Mouse (Mus musculus) thymus, adult 18-20 months (tissue): ENCODE measurements around the gene Zfp46.

ENCODE experiments used
- DNase-seq, 2 experiments: peaks; one replicate each; pipeline ENCODE4 v3.0.0; 2022; ENCODE audit warnings: mixed read lengths in 2 of 2

Gene Zfp46

DNA sequence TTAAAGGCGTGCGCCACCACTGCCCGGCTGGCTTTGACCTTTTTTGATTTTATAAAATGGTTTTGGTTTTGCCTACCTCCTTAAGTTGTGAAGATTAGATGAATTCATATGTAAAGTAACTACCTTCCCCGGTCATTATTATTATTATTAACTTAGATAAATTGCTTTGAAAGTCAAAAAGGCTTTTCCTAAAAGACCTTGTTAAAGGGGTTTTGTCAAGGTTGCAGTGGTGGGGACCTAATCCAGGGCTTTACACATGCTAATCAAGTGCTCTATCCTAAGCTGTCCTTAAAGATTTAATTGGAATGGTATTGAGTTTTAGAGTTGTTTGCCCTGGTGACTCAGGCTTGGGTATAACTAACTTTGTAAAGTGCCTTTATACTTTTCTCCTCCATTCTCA is 33.2 kb downstream of the Zfp46 start:
- DNase-seq: no peak

DNA sequence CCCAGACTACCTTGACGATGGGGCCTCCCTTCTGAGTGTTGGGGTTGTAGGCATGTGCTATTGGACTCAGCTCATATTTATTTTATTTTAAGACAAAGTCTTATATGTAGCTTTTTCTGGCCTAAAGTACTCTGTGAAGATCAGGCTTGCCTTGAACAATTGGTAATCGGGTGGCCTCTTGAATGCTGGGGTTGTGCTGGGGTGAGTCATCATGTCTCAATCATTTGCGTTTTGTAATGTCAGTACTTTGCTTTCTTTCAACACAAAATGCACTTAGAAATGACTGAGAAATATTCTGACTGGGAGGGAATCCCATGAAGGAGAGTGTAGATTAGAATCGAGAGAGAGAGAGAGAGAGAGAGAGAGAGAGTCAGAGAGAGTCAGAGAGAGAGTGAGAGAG is 35.5 kb downstream of the Zfp46 start:
- DNase-seq: no peak

DNA sequence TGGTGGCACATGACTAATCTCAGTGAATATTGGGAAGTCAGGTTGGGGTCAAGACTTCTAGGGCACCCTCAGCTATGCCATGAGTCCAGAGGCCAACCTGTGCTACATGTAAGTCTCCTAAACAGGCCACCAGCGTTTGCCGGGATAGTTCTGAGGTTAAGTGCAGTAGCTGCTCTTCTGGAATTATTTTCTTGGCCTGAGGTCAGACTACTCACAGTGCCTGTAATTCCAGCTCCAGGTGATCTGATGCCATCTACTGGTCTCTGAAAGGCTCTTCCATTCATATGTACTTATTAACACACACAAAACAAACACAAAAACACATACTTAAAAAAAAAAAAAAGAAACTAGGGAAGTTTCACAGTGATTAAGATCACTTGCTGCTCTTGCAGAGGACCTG is 39.7 kb downstream of the Zfp46 start:
- DNase-seq: no peak

DNA sequence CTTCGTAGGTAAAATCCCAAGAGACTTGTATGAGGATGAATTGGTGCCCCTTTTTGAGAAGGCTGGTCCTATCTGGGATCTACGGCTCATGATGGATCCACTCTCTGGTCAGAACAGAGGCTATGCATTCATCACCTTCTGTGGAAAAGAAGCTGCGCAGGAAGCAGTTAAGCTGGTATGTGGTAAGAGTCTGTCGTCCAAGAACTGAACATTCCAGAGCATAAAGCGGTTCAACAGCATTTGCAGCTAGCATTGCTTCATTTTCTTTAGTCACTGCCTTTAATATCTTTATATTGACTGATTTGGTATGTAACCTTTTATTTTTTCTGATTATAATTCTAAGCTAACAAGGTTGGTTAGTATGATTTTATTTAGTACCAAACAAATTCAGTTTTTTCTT is 42.8 kb downstream of the Zfp46 start:
- no peak for DNase-seq

DNA sequence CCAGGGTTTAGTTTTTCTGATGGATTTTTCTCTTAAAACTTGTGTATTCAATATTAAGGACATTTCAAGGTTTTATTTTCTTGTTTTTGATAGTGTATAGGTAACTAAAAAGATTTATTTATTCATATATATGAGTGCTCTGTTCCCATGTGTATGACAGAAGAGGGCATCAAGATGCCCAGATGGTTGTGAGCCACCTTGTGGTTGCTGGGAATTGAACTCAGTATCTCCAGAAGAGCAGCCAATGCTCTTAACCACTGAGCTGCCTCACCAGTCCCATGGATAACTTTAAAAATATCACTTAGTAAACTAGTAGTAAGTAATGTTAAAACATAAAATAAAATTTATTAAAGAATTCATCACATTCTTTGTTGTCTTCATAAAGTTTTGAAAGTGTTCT is 43.6 kb downstream of the Zfp46 start:
- no peak for DNase-seq

DNA sequence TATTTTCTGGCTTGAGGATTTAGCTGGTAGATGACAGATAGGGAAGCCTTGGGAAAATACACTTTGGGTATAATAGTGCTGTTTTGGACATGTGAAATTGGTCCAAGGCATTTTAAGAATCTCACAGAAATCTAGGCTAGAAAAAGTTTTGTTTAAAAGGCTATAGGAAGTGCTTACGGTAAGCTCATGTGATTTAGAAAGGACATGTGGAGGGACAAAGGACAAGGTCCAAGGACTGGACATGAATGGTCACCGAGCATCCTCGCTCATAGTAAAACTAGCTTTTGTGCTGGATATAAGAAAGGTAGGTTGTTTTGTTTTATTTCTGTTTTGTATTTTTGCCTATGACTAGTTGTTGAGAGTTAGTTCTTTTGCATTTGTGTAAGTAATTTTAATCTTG is 47.2 kb downstream of the Zfp46 start:
- no peak for DNase-seq

DNA sequence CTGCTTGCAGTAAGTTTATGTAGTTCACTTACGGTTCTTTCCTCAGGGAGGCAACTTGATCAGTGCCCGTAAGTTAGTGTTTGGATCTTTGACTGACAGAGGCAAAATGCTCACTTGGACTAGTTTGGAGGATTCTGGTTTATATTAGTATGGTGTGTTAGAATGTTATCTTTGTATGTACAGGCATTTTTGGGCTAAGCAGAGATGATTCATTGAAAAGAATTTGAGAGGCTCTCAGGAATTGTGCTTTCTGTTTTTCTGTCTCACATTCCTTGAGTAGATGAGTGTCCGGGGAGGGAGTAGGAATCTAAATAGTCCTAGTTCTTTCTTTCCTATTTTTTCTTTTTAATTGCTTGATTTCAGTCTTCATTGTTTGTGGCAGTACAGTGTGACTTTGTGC is 48.7 kb downstream of the Zfp46 start:
- DNase-seq: no peak

DNA sequence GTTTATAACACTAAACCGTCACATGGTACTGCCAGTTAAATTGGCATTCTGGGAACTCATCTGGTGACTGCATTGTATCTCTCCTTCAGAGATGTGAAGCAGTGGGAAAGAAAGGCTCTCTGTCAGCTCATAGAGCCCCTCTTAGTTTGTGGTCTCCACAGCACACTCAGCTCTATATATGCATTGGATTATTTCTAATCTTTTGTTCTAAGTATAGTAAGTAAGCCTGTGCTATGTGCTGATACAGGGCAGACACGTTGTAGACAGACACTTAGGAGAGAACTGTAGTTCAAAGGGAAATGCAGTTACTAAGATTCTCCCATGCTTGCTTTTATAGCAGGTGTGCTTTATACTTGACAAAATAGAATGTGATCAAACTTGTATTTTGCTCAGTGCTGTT is 50.6 kb downstream of the Zfp46 start:
- DNase-seq: no peak

DNA sequence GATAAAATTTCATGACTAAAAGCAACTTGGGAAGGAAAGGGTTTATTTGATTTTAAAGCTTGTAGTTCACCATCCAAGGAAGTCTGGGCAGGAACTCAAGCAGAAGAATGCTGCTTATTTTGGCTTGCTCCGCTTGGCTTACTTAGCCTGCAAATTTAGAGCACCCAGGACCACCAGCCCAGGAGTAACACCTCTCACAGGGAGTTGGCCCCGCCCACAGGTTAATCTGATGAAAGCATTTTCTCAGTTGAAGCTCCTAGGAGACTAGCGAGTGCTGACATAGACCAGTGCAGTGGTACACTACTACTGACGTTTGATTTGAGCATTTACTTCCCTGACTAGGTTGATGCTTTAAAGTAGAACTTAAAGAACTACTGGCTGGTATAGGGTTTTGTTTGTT is 52.6 kb downstream of the Zfp46 start:
- DNase-seq: no peak
